Mouse (Mus musculus): ENCODE measurements at regions not wholly inside any gene's neighbourhood (a gene's known extent, or its start where the extent isn't known, plus 50 kb on each side); places are given as distances from the start of the nearest gene placed in this dataset.

- no peak for DNase-seq (ENCODE audit: low read depth, low spot score)
Observed at GRCm38 (mm10) chr5:26338191-26338590, 80.7 kb downstream of the Gm7361 start.

- DNase-seq (ENCODE audit: low read depth, low spot score): no peak
Observed at GRCm38 (mm10) chr5:26339266-26339665, 81.8 kb downstream of the Gm7361 start.

GRCm38 (mm10) chr5:26355156-26355555 lies 97.7 kb downstream of the Gm7361 start:
- DNase-seq (ENCODE audit: low read depth, low spot score): no peak

- DNase-seq (ENCODE audit: low read depth, low spot score): peak; percentile 17
Observed at GRCm38 (mm10) chr5:26359082-26359481, 101.6 kb downstream of the Gm7361 start.

- DNase-seq (ENCODE audit: low read depth, low spot score): no peak
Observed at GRCm38 (mm10) chr5:26374175-26374984, 116.9 kb downstream of the Gm7361 start.

GRCm38 (mm10) chr5:26407088-26407672 lies 149.7 kb downstream of the Gm7361 start:
- DNase-seq (ENCODE audit: low read depth, low spot score): no peak

GRCm38 (mm10) chr5:26413185-26413584 lies 155.7 kb downstream of the Gm7361 start:
- DNase-seq (ENCODE audit: low read depth, low spot score): no peak

GRCm38 (mm10) chr5:26444331-26445200 lies 187.1 kb downstream of the Gm7361 start:
- DNase-seq (ENCODE audit: low read depth, low spot score): no peak

GRCm38 (mm10) chr5:26451306-26451705 lies 193.8 kb downstream of the Gm7361 start:
- DNase-seq (ENCODE audit: low read depth, low spot score): no peak

- no peak for DNase-seq (ENCODE audit: low read depth, low spot score)
Observed at GRCm38 (mm10) chr5:26457627-26458026, 200.1 kb downstream of the Gm7361 start.

GRCm38 (mm10) chr5:26466666-26467065 lies 209.2 kb downstream of the Gm7361 start:
- DNase-seq (ENCODE audit: low read depth, low spot score): no peak

- no peak for DNase-seq (ENCODE audit: low read depth, low spot score)
Observed at GRCm38 (mm10) chr5:26485726-26486125, 228.2 kb downstream of the Gm7361 start.

- no peak for DNase-seq (ENCODE audit: low read depth, low spot score)
Observed at GRCm38 (mm10) chr5:26494003-26494402, 236.5 kb downstream of the Gm7361 start.

- DNase-seq (ENCODE audit: low read depth, low spot score): no peak
Observed at GRCm38 (mm10) chr5:26497641-26498430, 240.3 kb downstream of the Gm7361 start.

GRCm38 (mm10) chr5:26509525-26510168 lies 252.2 kb downstream of the Gm7361 start:
- no peak for DNase-seq (ENCODE audit: low read depth, low spot score)

- no peak for DNase-seq (ENCODE audit: low read depth, low spot score)
Observed at GRCm38 (mm10) chr5:26513039-26513955, 255.8 kb downstream of the Gm7361 start.

- DNase-seq (ENCODE audit: low read depth, low spot score): no peak
Observed at GRCm38 (mm10) chr5:26535556-26535955, 278.1 kb downstream of the Gm7361 start.

GRCm38 (mm10) chr5:26563291-26563690 lies 253.7 kb upstream of the Dpp6 start:
- DNase-seq (ENCODE audit: low read depth, low spot score): no peak

GRCm38 (mm10) chr5:26564056-26564455 lies 252.9 kb upstream of the Dpp6 start:
- DNase-seq (ENCODE audit: low read depth, low spot score): no peak

GRCm38 (mm10) chr5:26572691-26573191 lies 244.3 kb upstream of the Dpp6 start:
- DNase-seq (ENCODE audit: low read depth, low spot score): no peak
